Mouse (Mus musculus) embryo, embryonic 11 days (tissue): ENCODE results near the gene Vps13a.

Experiments used
- DNase-seq: peaks from one replicate; pipeline ENCODE4 v3.0.0-alpha.2; 2015

The Vps13a gene

GRCm38 (mm10) chr19:16576790-16577189 lies 203.9 kb downstream of the Vps13a start:
- no peak for DNase-seq
